Mouse (Mus musculus) erythroblast, embryonic 14.5 days (primary cell): ENCODE measurements around the gene Ddah1. TPM values are rescaled to one million over a fixed set of nuclear protein-coding genes. Genes with fewer than 3 reads are reported as not detected.

Experiments used
- H3K27me3 ChIP-seq: 2 replicates; pipeline ENCODE4 v1.6.1; 2012; ENCODE audit warnings: inconsistent platforms; ENCODE audit not compliant: control insufficient read depth
- H3K36me3 ChIP-seq: 2 replicates; pipeline ENCODE4 v1.6.1; 2012; ENCODE audit warnings: mild to moderate bottlenecking, inconsistent platforms; ENCODE audit not compliant: control insufficient read depth
- H3K4me1 ChIP-seq: 2 replicates; pipeline ENCODE4 v1.6.1; 2012; ENCODE audit warnings: inconsistent platforms; ENCODE audit not compliant: control insufficient read depth
- H3K4me3 ChIP-seq: replicated peaks from 2 replicates; pipeline ENCODE3; 2012; ENCODE audit warnings: moderate library complexity, mild to moderate bottlenecking, inconsistent platforms
- H3K9me3 ChIP-seq: 2 replicates; pipeline ENCODE4 v1.6.1; 2012; ENCODE audit warnings: low read length, inconsistent platforms, mixed read lengths; ENCODE audit not compliant: control insufficient read depth
- GATA1 ChIP-seq: IDR thresholded peaks from 2 replicates; pipeline ENCODE4 v1.6.1; 2012; ENCODE audit warnings: low read length, inconsistent platforms, mixed read lengths
- TAL1 ChIP-seq: IDR thresholded peaks from 3 replicates; pipeline ENCODE4 v1.6.1; 2012; ENCODE audit warnings: low read length, inconsistent platforms, mixed read lengths
- polyA plus RNA-seq: library from polyadenylated mRNA; stranded (reverse); fragments of >175 nt; gene quantifications from 2 replicates; pipeline ENCODE4 v1.2.3, GENCODE M21; 2012

The Ddah1 gene
- polyA plus RNA-seq, 1 experiment: 0.12 TPM

DNA sequence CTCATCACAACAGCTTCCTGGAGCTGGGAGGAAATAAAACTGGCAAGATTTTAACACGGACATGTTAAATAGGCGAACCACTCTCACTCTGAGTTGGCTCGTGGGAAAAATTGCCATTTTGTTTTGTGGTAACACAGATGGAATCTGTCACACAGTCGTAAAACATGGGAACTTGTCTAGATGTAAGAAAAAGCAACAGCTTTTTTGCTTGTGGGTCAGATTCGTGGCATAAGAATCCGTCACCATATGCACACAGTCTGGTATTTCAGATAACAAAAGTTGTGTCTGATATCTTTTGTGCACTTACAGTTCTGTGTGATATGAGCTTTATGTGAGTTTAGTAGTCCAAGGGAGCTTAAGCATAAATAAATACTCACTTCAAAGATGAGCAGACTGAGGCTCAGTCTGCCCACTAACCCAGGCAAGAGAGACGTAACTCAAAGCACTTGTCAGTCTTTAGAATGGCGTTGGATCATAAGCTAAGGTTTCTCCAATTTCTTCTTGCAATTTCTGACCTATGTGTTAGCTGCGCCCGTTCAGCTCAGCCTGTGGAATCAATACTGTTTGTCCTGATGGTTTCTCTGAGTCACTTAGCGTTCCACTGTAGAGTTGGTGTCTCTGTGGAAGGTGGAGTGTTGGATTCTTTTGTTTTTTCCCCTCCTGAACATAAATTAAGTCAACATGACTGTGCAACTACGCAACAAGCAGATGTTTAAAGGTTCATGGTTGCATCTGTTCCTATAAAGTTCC is 83.7 kb downstream of the Ddah1 start:
- Histone ChIP-seq H3K27me3 (no peaks in the 10 kb centered on the region), H3K4me1 (no peaks in the 10 kb centered on the region), H3K36me3 (no peaks in the 10 kb centered on the region; the same call in 1 of the 2 replicates), H3K4me3 (no peak overlapping the region), H3K9me3 (0 out of 2 replicates have a peak, but pooled peaks cover 3% of the 10 kb centered on the region)
- TF ChIP-seq TAL1 (no peak), GATA1 (no peak)

DNA sequence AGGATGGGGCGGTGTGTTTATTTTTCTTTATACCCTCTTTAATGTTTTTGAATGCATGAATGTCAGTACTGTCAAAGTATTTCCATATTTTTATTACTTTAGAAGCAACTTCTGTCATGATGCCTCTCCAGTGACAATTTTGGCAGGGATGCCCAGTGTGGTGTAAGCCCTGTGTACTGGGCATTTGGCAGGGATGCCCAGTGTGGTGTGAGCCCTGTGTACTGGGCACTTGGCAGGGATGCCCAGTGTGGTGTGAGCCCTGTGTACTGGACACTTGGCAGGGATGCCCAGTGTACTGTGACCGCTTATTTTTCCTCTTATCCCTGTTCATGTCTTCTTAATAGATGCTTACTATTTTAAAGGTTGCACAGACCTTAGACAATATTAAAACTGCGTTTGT is 85.4 kb downstream of the Ddah1 start:
- TF ChIP-seq TAL1 (no peak), GATA1 (no peak)
- H3K36me3 ChIP-seq: no peaks in the 10 kb centered on the region; the same call in 1 of the 2 replicates
- no peaks in the 10 kb centered on the region for H3K4me1 ChIP-seq
- H3K27me3 ChIP-seq: no peaks in the 10 kb centered on the region
- H3K9me3 ChIP-seq: 0 out of 2 replicates have a peak, but pooled peaks cover 3% of the 10 kb centered on the region
- H3K4me3 ChIP-seq: no peak overlapping the region

DNA sequence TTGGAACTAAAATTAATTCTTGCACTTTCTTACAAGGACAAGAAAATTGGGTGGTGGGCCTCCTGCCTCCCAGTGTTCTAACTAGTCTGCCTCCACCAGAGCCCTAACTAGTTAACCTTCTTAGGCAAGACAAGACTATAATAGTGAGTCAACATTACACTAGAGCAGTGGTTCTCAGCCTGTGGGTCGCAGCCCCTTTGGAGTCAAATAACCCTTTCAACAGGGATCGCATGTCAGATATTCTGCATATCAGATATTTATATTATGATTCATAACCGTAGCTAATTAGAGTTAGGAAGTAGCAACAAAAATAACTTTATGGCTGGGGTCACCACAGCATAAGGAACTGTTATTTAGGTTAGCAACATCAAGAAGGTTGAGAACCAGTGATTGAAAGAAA is 86.4 kb downstream of the Ddah1 start:
- no peak overlapping the region for H3K4me3 ChIP-seq
- no peaks in the 10 kb centered on the region for H3K9me3 ChIP-seq
- TF ChIP-seq GATA1 (no peak), TAL1 (no peak)
- no peaks in the 10 kb centered on the region; the same call in 1 of the 2 replicates for H3K36me3 ChIP-seq
- no peaks in the 10 kb centered on the region for H3K4me1 ChIP-seq
- no peaks in the 10 kb centered on the region for H3K27me3 ChIP-seq

DNA sequence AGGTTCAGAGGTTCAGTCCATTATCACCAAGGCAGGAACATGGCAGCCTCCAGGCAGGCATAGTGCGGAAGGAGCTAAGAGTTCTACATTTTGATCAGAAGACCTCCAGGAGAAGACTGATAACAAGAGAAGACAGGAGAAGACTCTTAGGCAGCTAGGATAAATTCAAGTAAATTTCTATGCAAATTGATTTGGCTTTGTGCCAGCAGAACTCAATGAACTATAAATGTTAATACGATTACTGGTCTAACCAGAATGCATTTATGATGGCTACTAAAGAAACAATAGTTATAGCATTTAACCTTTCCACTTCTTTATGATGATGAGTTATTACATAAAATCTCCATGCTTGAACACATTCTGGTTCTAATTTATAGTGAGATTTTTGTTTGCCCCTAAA is 87.8 kb downstream of the Ddah1 start:
- no peak for TF ChIP-seq GATA1
- TF ChIP-seq TAL1: no peak
- Histone ChIP-seq H3K27me3 (no peaks in the 10 kb centered on the region), H3K4me3 (no peak overlapping the region), H3K36me3 (no peaks in the 10 kb centered on the region; the same call in 1 of the 2 replicates), H3K4me1 (no peaks in the 10 kb centered on the region), H3K9me3 (no peaks in the 10 kb centered on the region)

DNA sequence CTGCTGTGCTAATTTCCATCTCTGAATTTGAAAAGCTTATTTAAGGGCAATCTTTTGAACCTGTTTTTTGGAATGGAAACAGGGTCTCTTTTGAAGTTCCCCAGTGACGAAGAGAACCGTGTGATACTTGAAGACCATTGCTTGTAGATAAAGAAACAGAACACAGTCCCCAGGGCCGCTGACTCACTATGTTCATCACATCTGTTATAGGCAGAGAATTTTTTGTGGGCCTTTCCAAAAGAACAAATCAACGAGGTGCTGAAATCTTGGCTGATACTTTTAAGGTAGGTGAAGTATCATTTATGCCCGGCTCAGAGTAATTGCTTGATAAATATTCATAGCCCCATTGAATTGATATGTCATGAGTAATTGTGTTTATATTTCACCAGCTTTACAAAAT is 93.6 kb downstream of the Ddah1 start:
- H3K36me3 ChIP-seq: no peaks in the 10 kb centered on the region; the same call in 1 of the 2 replicates
- TF ChIP-seq TAL1 (no peak), GATA1 (no peak)
- no peaks in the 10 kb centered on the region for H3K4me1 ChIP-seq
- H3K27me3 ChIP-seq: no peaks in the 10 kb centered on the region
- no peaks in the 10 kb centered on the region for H3K9me3 ChIP-seq
- no peak overlapping the region for H3K4me3 ChIP-seq

DNA sequence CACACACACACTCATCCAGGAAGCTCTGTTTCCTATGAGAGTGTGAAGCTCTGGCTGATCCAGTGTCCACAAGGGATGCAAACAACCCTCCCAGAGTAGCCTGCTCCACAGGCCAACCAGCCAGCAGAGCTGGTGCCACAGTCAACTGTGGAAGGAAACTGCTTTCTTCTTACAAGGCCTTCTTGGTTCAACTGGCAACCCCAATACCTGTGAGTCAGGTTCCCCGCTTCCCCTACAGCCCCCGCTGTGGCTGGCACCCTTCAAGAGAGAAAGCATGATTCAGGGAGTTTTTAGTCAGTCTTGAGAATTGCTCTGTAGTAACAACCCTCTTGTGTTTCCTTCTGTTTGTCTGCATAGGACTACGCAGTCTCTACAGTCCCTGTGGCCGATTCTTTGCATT is 94.3 kb downstream of the Ddah1 start:
- Histone ChIP-seq H3K27me3 (no peaks in the 10 kb centered on the region), H3K36me3 (no peaks in the 10 kb centered on the region; the same call in 1 of the 2 replicates), H3K4me1 (no peaks in the 10 kb centered on the region), H3K9me3 (no peaks in the 10 kb centered on the region), H3K4me3 (no peak overlapping the region)
- TF ChIP-seq TAL1: no peak
- no peak for TF ChIP-seq GATA1

DNA sequence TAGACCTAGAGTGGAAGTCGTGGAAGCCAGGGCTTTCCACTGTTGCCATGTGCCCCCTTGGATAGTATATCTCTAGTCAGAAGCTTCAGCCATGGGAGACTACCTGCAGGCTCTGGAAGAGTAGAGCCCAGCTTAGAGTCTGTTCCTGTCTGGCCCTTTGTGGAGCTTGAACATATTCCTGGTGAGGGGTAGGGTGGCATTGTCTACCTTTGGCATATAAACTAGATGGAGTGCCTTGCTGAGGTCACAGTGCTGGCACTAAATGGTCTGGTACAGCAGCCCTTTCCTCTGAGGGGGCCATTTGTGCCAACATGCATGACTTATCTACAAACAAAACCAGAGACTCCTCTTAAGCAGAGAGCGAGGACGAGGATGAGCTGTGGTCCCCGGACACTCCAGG is 95.2 kb downstream of the Ddah1 start:
- Histone ChIP-seq H3K27me3 (no peaks in the 10 kb centered on the region), H3K9me3 (no peaks in the 10 kb centered on the region), H3K4me3 (no peak overlapping the region), H3K4me1 (no peaks in the 10 kb centered on the region), H3K36me3 (no peaks in the 10 kb centered on the region; the same call in 1 of the 2 replicates)
- TF ChIP-seq GATA1: no peak
- no peak for TF ChIP-seq TAL1

DNA sequence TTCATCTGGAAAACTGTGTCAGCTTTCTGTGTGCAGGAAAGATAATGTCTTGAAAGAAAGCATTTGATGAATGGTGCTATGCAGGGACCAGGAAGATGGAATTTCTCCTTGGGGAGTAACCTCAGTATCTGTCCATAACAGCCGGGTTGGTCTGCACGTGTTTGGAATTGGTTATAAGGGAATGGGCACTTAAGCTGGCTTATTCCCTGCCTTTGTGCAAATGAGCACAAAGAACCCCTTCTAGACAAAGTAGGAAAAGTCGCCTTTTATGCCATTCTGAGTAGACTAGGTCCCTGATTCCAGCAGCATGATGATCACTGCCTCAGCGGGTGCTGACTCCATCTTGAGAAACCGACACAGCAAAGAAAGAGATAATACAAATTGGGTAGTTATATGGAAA is 96.0 kb downstream of the Ddah1 start:
- H3K36me3 ChIP-seq: no peaks in the 10 kb centered on the region; the same call in 1 of the 2 replicates
- no peak for TF ChIP-seq TAL1
- no peak for TF ChIP-seq GATA1
- H3K4me1 ChIP-seq: no peaks in the 10 kb centered on the region
- H3K4me3 ChIP-seq: no peak overlapping the region
- no peaks in the 10 kb centered on the region for H3K27me3 ChIP-seq
- H3K9me3 ChIP-seq: no peaks in the 10 kb centered on the region

DNA sequence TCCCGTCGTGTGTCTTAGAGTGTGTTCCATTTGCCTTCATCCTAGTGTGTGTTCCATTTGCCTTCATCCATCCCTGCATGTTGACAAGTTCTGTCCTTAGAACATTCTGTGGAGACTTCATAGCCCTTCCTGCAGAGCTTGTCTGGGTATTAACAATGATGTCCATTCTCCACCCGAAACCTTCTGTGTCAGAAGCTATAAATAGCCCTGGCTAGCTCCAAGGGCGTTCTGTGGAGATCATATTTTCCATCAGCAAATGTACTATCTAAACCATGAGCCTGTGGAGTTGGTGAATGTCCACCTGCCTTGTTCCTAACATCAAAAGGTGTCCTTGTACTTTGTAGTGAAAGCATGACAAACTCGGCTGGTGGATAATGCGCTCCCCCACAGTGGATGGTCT is 96.8 kb downstream of the Ddah1 start:
- H3K4me1 ChIP-seq: no peaks in the 10 kb centered on the region
- H3K9me3 ChIP-seq: peaks cover 1% of the 10 kb centered on the region
- TF ChIP-seq TAL1: no peak
- no peaks in the 10 kb centered on the region for H3K27me3 ChIP-seq
- no peak overlapping the region for H3K4me3 ChIP-seq
- H3K36me3 ChIP-seq: no peaks in the 10 kb centered on the region; the same call in 1 of the 2 replicates
